Mouse (Mus musculus) limb, embryonic 11.5 days (tissue): Measurements from ENCODE around the gene Muc16. TPM values are rescaled to one million over a fixed set of nuclear protein-coding genes. Genes with fewer than 3 reads are reported as not detected.
A peak's percentile ranks its signal among the peaks of the same experiment; 100 is the strongest.

Experiments
- ATAC-seq: fragments of 200-750 bp; cut with Nextera tagmentation; 2 replicates; pipeline ENCODE4 v1.8.0; 2017; ENCODE audit warnings: low read depth; ENCODE audit not compliant: insufficient number of reproducible peaks, low FRiP score, low TSS enrichment
- DNase-seq: peaks from one replicate; pipeline ENCODE4 v3.0.0-alpha.2; 2015; ENCODE audit warnings: low spot score
- H3K27ac ChIP-seq: fragments of 300-500 bp; sonication (generic); replicated peaks from 2 replicates; pipeline ENCODE4 v1.5.1; 2014; ENCODE audit warnings: low read depth, mild to moderate bottlenecking, low read length
- H3K27me3 ChIP-seq: fragments of 300-500 bp; sonication (generic); 2 replicates; pipeline ENCODE4 v1.6.1; 2014; ENCODE audit warnings: mild to moderate bottlenecking, low read length, mixed read lengths; ENCODE audit not compliant: control insufficient read depth, insufficient read depth
- H3K36me3 ChIP-seq: fragments of 300-500 bp; sonication (generic); 2 replicates; pipeline ENCODE4 v1.6.1; 2014; ENCODE audit warnings: mild to moderate bottlenecking, low read length, moderate library complexity, mixed read lengths; ENCODE audit not compliant: control insufficient read depth, insufficient read depth
- H3K4me1 ChIP-seq: fragments of 300-500 bp; sonication (generic); 2 replicates; pipeline ENCODE4 v1.6.1; 2014; ENCODE audit warnings: low read length, mixed read lengths; ENCODE audit not compliant: control insufficient read depth, insufficient read depth
- H3K4me2 ChIP-seq: fragments of 300-500 bp; sonication (generic); 2 replicates; pipeline ENCODE4 v1.6.1; 2014; ENCODE audit warnings: low read depth, mild to moderate bottlenecking, moderate library complexity; ENCODE audit not compliant: severe bottlenecking
- H3K4me3 ChIP-seq: fragments of 300-500 bp; sonication (generic); 2 replicates; pipeline ENCODE4 v1.5.1; 2014; ENCODE audit warnings: low read depth, low read length
- H3K9ac ChIP-seq: fragments of 300-500 bp; sonication (generic); 2 replicates; pipeline ENCODE4 v1.6.1; 2014; ENCODE audit warnings: mild to moderate bottlenecking, low read length
- H3K9me3 ChIP-seq: fragments of 300-500 bp; sonication (generic); 2 replicates; pipeline ENCODE4 v1.6.1; 2016; ENCODE audit warnings: low read length; ENCODE audit not compliant: control insufficient read depth
- WGBS: fragments of 180-500 bp; shearing (Covaris S2); extraction: QIAGEN DNeasy Blood & Tissue Kit; methylation state at CpG from one replicate; pipeline ENCODE4 v1.1.7; 2014; 5-methylcytosine and 5-hydroxymethylcytosine counted together
- microRNA-seq: library from miRNA; unstranded; fragments of <30 nt; microRNA quantifications from one replicate; pipeline ENCODE4, GENCODE M21; 2016
- polyA plus RNA-seq: library from polyadenylated mRNA; unstranded; fragments of >200 nt; fragmentation: Nextera tagmentation; extraction: Ambion mirVana; gene quantifications from 2 replicates; pipeline ENCODE4 v1.2.1, GENCODE M21; 2014

Muc16 gene
- polyA plus RNA-seq, 1 experiment from 2014 or later = 0.13 TPM

GRCm38 (mm10) chr9:18473324-18474128 is 200.8 kb downstream of the Muc16 start:
- Histone ChIP-seq H3K27ac (peak overlapping the region; percentile 72), H3K9ac (peak overlapping the region; percentile 65), H3K36me3 (no peaks in the 10 kb centered on the region), H3K27me3 (no peaks in the 10 kb centered on the region), H3K9me3 (no peaks in the 10 kb centered on the region), H3K4me2 (peak overlapping the region; percentile 67), H3K4me3 (peak overlapping the region; percentile 53), H3K4me1 (0 out of 2 replicates have a peak, but pooled peaks cover 3% of the 10 kb centered on the region)
- DNase-seq = peak; percentile 90
- ATAC-seq = peak; percentile 97
- WGBS = 6% methylated on average over 39 of the region's 39 CpGs

- no peaks in the 10 kb centered on the region for H3K27me3 ChIP-seq
- H3K9ac ChIP-seq = no peak overlapping the region
- H3K4me3 ChIP-seq = no peak overlapping the region
- H3K27ac ChIP-seq = no peak overlapping the region
- DNase-seq (no peak), ATAC-seq (no peak)
- H3K4me2 ChIP-seq = no peak overlapping the region
- no peaks in the 10 kb centered on the region for H3K4me1 ChIP-seq
- 88% methylated on average over 3 of the region's 3 CpGs for WGBS
- no peaks in the 10 kb centered on the region for H3K9me3 ChIP-seq
- 0 out of 2 replicates have a peak, but pooled peaks cover 2% of the 10 kb centered on the region for H3K36me3 ChIP-seq
Measured at GRCm38 (mm10) chr9:18468005-18468404, 206.3 kb downstream of the Muc16 start.

DNA sequence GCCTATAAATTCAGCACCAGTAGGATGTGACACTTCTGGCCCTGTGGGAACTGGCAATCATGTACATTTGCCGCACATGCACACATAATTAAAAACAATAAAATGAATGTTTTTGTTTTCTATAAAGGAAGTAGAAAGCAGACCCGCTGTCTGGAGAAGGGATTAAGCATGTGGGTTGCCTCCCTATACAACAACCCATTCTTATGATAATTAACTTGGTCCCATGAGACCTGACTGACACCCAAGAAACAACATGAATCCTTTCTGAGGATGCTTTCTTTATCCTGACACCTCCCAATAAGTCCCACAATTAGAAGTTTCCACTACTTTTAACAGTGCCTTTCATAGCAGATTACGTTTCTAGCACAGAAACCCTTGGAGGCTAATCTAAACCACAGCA is 207.0 kb downstream of the Muc16 start:
- no peak overlapping the region for H3K4me2 ChIP-seq
- no peaks in the 10 kb centered on the region for H3K27me3 ChIP-seq
- H3K9me3 ChIP-seq = no peaks in the 10 kb centered on the region
- H3K36me3 ChIP-seq = 0 out of 2 replicates have a peak, but pooled peaks cover 2% of the 10 kb centered on the region
- H3K27ac ChIP-seq = no peak overlapping the region
- no peaks in the 10 kb centered on the region for H3K4me1 ChIP-seq
- H3K4me3 ChIP-seq = no peak overlapping the region
- no peak for DNase-seq
- 77% methylated on average over 3 of the region's 3 CpGs for WGBS
- no peak overlapping the region for H3K9ac ChIP-seq
- ATAC-seq = no peak

DNA sequence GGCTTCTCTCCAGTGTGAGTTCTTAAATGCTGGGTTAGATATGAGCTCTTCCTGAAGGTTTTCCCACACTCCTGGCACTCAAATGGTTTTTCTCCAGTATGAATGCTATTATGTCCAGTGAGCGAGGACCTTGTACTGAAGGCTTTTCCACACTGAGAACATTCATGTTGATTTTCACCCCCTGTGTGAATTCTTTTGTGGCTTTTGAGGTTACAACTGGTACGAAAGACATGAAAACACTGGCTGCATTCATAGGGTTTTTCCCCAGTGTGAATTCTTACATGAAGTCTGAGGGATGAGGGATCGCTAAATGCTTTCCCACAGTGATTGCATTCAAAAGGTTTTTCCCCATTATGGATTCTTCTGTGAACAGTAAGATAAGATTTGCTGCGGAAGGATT is 217.8 kb downstream of the Muc16 start:
- no peaks in the 10 kb centered on the region for H3K27me3 ChIP-seq
- H3K4me1 ChIP-seq = no peaks in the 10 kb centered on the region
- H3K4me3 ChIP-seq = no peak overlapping the region
- ATAC-seq = no peak
- WGBS = 93% methylated on average over 4 of the region's 4 CpGs
- no peak for DNase-seq
- H3K9ac ChIP-seq = no peak overlapping the region
- H3K4me2 ChIP-seq = no peak overlapping the region
- peaks cover 3% of the 10 kb centered on the region; the same call in 1 of the 2 replicates for H3K9me3 ChIP-seq
- no peak overlapping the region for H3K27ac ChIP-seq
- peaks cover 5% of the 10 kb centered on the region; the same call in 1 of the 2 replicates for H3K36me3 ChIP-seq

Small RNAs within 50 kb of the gene (microRNA-seq; reads per million reads assigned to microRNA genes)
- not detected for gene Gm22854

Other genes starting within 250 kb of the Muc16 start
- 0.09 and 0.12 TPM in 2 replicates for gene Mbd3l2, start 243.9 kb downstream of the Muc16 start, polyA plus RNA-seq
- gene Zfp558, start 196.3 kb downstream of the Muc16 start, polyA plus RNA-seq = 11.7 and 14.4 TPM in 2 replicates
- not detected in 2 replicates for gene Mbd3l1, start 196.2 kb downstream of the Muc16 start, polyA plus RNA-seq
- not detected in 2 replicates for gene Olfr24, start 89.5 kb upstream of the Muc16 start, polyA plus RNA-seq
- not detected in 2 replicates for gene Olfr828, start 145.0 kb upstream of the Muc16 start, polyA plus RNA-seq
- not detected in 2 replicates for gene Olfr829, start 180.4 kb upstream of the Muc16 start, polyA plus RNA-seq
- gene Olfr830, start 200.2 kb upstream of the Muc16 start, polyA plus RNA-seq = not detected in 2 replicates